Mouse (Mus musculus) B cell, adult 67 days (primary cell): ENCODE data around the gene Fam84b. TPM values are rescaled to one million over a fixed set of nuclear protein-coding genes. Genes with fewer than 3 reads are reported as not detected.

Source experiments
- total RNA-seq, 2 experiments: library from RNA; stranded (reverse); gene quantifications; 4 replicates each; pipeline ENCODE4 v1.2.4; 2023

The Fam84b gene
- total RNA-seq: 10 to 100 TPM; 13.1 to 15.1 TPM

GRCm38 (mm10) chr15:60853231-60853999 lies at the start of gene Fam84b:
Gene Fam84b (minus strand): TSS chr15:60853778.

Other genes starting within 250 kb of the Fam84b start
- gene A1bg, start 69.2 kb upstream of the Fam84b start, total RNA-seq: not detected